Mouse (Mus musculus) forebrain, postnatal 0 days (tissue): Measurements from ENCODE around the gene Calm1. TPM values are rescaled to one million over a fixed set of nuclear protein-coding genes. Genes with fewer than 3 reads are reported as not detected.
A peak's percentile ranks its signal among the peaks of the same experiment; 100 is the strongest.
"Not testable (repeated sequence)": the region's sequence is repeated elsewhere in the genome, so short reads cannot be mapped to it uniquely, and the experiment has no call there.

Source experiments
- ATAC-seq: fragments of 200-750 bp; cut with Nextera tagmentation; 2 replicates; pipeline ENCODE4 v1.8.0; 2017; ENCODE audit warnings: mild to moderate bottlenecking, moderate library complexity
- DNase-seq: peaks from one replicate; pipeline ENCODE4 v3.0.0-alpha.2; 2015
- H3K27ac ChIP-seq: fragments of 300-500 bp; sonication (generic); 2 replicates; pipeline ENCODE4 v1.5.1; 2014; ENCODE audit warnings: low read depth, mild to moderate bottlenecking, antibody characterized with exemption, low read length, moderate library complexity, mixed read lengths
- H3K27me3 ChIP-seq: fragments of 300-500 bp; sonication (generic); 2 replicates; pipeline ENCODE4 v1.6.1; 2014; ENCODE audit warnings: mild to moderate bottlenecking, low read length, mixed read lengths; ENCODE audit not compliant: insufficient read depth
- H3K36me3 ChIP-seq: fragments of 300-500 bp; sonication (generic); 2 replicates; pipeline ENCODE4 v1.6.1; 2014; ENCODE audit warnings: mild to moderate bottlenecking, moderate library complexity; ENCODE audit not compliant: insufficient read depth
- H3K4me1 ChIP-seq: fragments of 300-500 bp; sonication (generic); 2 replicates; pipeline ENCODE4 v1.6.1; 2014; ENCODE audit warnings: antibody characterized with exemption; ENCODE audit not compliant: insufficient read depth
- H3K4me2 ChIP-seq: fragments of 300-500 bp; sonication (generic); 2 replicates; pipeline ENCODE4 v1.6.1; 2014; ENCODE audit warnings: low read depth, mild to moderate bottlenecking, moderate library complexity
- H3K4me3 ChIP-seq: fragments of 300-500 bp; sonication (generic); 2 replicates; pipeline ENCODE4 v1.5.1; 2014; ENCODE audit warnings: low read depth, low read length, mixed read lengths
- H3K9ac ChIP-seq: fragments of 300-500 bp; sonication (generic); 2 replicates; pipeline ENCODE4 v1.6.1; 2014; ENCODE audit warnings: mild to moderate bottlenecking
- H3K9me3 ChIP-seq: fragments of 300-500 bp; sonication (generic); 2 replicates; pipeline ENCODE4 v1.6.1; 2016; ENCODE audit warnings: low read length
- CTCF ChIP-seq: sonication (generic); IDR thresholded peaks from 2 replicates; pipeline ENCODE4 v1.5.1; 2016; ENCODE audit warnings: antibody characterized with exemption, control low read depth, low read depth
- WGBS: fragments of 180-500 bp; shearing (Covaris S2); extraction: QIAGEN DNeasy Blood & Tissue Kit; methylation state at CpG from one replicate; pipeline ENCODE4 v1.1.7; 2014; 5-methylcytosine and 5-hydroxymethylcytosine counted together
- polyA plus RNA-seq: library from polyadenylated mRNA; unstranded; fragments of >200 nt; fragmentation: Nextera tagmentation; extraction: Ambion mirVana; gene quantifications from 2 replicates; pipeline ENCODE4 v1.2.1, GENCODE M21; 2015
- total RNA-seq: library from RNA; depleted of rRNA; stranded (reverse); fragments of >200 nt; gene quantifications from 2 replicates; pipeline ENCODE4 v1.2.3, GENCODE M21; 2014

Gene Calm1
- total and polyA plus RNA-seq, 2 experiments from 2014 or later = 1,041 to 4,009 TPM

GRCm38 (mm10) chr12:100213162-100213561 is 13.9 kb downstream of the Calm1 start:
- WGBS = 63% methylated on average over 2 of the region's 2 CpGs
- no peaks in the 10 kb centered on the region for H3K9me3 ChIP-seq
- no peak overlapping the region for H3K4me2 ChIP-seq
- TF ChIP-seq CTCF = no peak
- no peak overlapping the region for H3K4me3 ChIP-seq
- DNase-seq (no peak), ATAC-seq (no peak)
- H3K36me3 ChIP-seq = peaks cover 21% of the 10 kb centered on the region
- no peaks in the 10 kb centered on the region for H3K4me1 ChIP-seq
- no peak overlapping the region for H3K9ac ChIP-seq
- H3K27ac ChIP-seq = no peak overlapping the region
- H3K27me3 ChIP-seq = no peaks in the 10 kb centered on the region

GRCm38 (mm10) chr12:100214156-100214555 is 14.9 kb downstream of the Calm1 start:
- Histone ChIP-seq H3K4me1 (no peaks in the 10 kb centered on the region), H3K4me2 (no peak overlapping the region), H3K27me3 (no peaks in the 10 kb centered on the region), H3K27ac (no peak overlapping the region), H3K36me3 (peaks cover 12% of the 10 kb centered on the region), H3K4me3 (no peak overlapping the region), H3K9ac (no peak overlapping the region), H3K9me3 (no peaks in the 10 kb centered on the region)
- 77% methylated on average over 10 of the region's 10 CpGs for WGBS
- ATAC-seq (peak; percentile 23; the same call in 1 of the 2 replicates), DNase-seq (no peak)
- no peak for TF ChIP-seq CTCF

GRCm38 (mm10) chr12:100214738-100215137 is 15.5 kb downstream of the Calm1 start:
- TF ChIP-seq CTCF = no peak

DNA sequence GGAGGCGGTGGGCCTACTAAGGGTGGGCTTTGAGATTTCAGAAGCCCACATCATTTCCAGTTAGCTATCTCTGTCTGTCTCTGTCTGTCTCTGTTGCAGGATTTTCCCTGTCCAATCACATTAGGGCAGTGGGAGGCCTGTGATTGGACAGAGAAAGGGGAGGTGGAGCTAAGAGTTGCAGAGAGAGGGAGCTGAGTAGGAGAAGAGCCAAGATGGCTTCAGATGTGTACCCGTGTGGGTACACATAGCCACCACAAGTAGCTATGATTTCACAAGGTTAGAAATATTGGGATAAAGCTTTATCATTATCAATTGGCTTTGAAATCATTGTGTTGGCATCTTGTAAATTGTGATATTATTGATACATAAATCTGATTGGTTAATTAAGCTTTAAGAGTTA is 17.9 kb downstream of the Calm1 start:
- not testable (repeated sequence) for H3K4me1 ChIP-seq, H3K27me3 ChIP-seq, H3K9me3 ChIP-seq, H3K36me3 ChIP-seq, H3K4me3 ChIP-seq, H3K27ac ChIP-seq, ATAC-seq, DNase-seq, H3K4me2 ChIP-seq, H3K9ac ChIP-seq
- WGBS = 84% methylated on average over 2 of the region's 2 CpGs

More at GRCm38 (mm10) chr12:100214738-100215137, 15.5 kb downstream of the Calm1 start:
- Histone ChIP-seq H3K27me3 (no peaks in the 10 kb centered on the region), H3K4me1 (no peaks in the 10 kb centered on the region), H3K27ac (no peak overlapping the region), H3K36me3 (peaks cover 7% of the 10 kb centered on the region), H3K9ac (no peak overlapping the region), H3K4me2 (no peak overlapping the region), H3K9me3 (no peaks in the 10 kb centered on the region), H3K4me3 (no peak overlapping the region)
- peak; percentile 32; the same call in 1 of the 2 replicates for ATAC-seq
- WGBS = 70% methylated on average over 3 of the region's 3 CpGs
- no peak for DNase-seq

DNA sequence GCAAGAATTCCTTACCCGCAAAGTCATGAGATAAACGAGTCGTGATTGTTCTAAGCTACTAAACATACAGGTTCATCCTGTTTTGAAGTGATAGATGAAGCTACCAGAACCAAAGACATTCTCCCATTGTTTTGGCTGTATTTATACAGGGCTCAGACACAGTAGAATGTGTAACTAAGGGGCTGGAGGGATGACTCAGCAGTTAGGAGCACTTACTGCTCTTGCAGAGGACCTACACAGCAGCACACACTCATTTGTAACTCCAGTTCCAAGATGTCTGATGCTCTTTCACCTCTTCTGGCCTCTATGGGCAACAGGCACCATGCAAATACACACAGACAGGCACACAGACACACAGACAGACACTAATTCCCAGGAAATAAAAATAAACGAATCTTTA is 20.8 kb downstream of the Calm1 start:
- Histone ChIP-seq H3K4me3 (no peak overlapping the region), H3K4me2 (no peak overlapping the region), H3K27me3 (no peaks in the 10 kb centered on the region), H3K36me3 (no peaks in the 10 kb centered on the region), H3K9me3 (no peaks in the 10 kb centered on the region), H3K9ac (no peak overlapping the region), H3K27ac (no peak overlapping the region), H3K4me1 (peaks cover 30% of the 10 kb centered on the region)
- 81% methylated on average over 4 of the region's 4 CpGs for WGBS
- ATAC-seq (no peak), DNase-seq (no peak)
- TF ChIP-seq CTCF = no peak

- no peaks in the 10 kb centered on the region for H3K9me3 ChIP-seq
- no peaks in the 10 kb centered on the region for H3K27me3 ChIP-seq
- peak overlapping the region; percentile 23 for H3K9ac ChIP-seq
- H3K4me2 ChIP-seq = peak overlapping the region; percentile 37
- H3K4me3 ChIP-seq = 0 out of 2 replicates have a peak overlapping the region, but pooled peaks have one; percentile 13
- DNase-seq (peak; percentile 84), ATAC-seq (peak; percentile 93)
- WGBS = 8% methylated on average over 11 of the region's 11 CpGs
- no peaks in the 10 kb centered on the region for H3K36me3 ChIP-seq
- H3K27ac ChIP-seq = peak overlapping the region; percentile 90
- peak; percentile 31 for TF ChIP-seq CTCF
- peaks cover 36% of the 10 kb centered on the region for H3K4me1 ChIP-seq
Measured at GRCm38 (mm10) chr12:100221608-100222321, 22.5 kb downstream of the Calm1 start.

GRCm38 (mm10) chr12:100222322-100222993 is 23.2 kb downstream of the Calm1 start:
- no peak for TF ChIP-seq CTCF
- ATAC-seq = peak; percentile 32

More at GRCm38 (mm10) chr12:100222322-100222993, 23.2 kb downstream of the Calm1 start:
- Histone ChIP-seq H3K9ac (peak overlapping the region; percentile 23), H3K4me1 (peaks cover 38% of the 10 kb centered on the region), H3K27ac (peak overlapping the region; percentile 90), H3K9me3 (no peaks in the 10 kb centered on the region), H3K36me3 (no peaks in the 10 kb centered on the region), H3K27me3 (no peaks in the 10 kb centered on the region), H3K4me3 (no peak overlapping the region), H3K4me2 (peak overlapping the region; percentile 37)
- 73% methylated on average over 13 of the region's 13 CpGs for WGBS
- no peak for DNase-seq
